9 mouse cellular contexts compared by ENCODE assay signal in genomic region chr3:69655001-69655400, GRCm38 (mm10). TPM values are rescaled to one million over a fixed set of nuclear protein-coding genes. Genes with fewer than 3 reads are reported as not detected.
DNase-seq lines count a peak whose midpoint lies in the region; ATAC-seq lines count a peak whose summit lies in the region.
"Had no signal": no experiment of that assay in that cellular context is flagged by ENCODE, and none has a peak within 500 bp of the region (broad histone marks: within the 10 kb centered on the region; RNA-seq: fewer than 3 reads in every experiment).

No protein-coding gene starts in this region.

- no peaks in the 10 kb centered on the region for H3K9me3 ChIP-seq in hindbrain, embryonic 13.5 days
- H3K9me3 ChIP-seq in hindbrain, embryonic 12.5 days (replicated peaks), result no peaks in the 10 kb centered on the region
- H3K9me3 ChIP-seq: megakaryocyte, embryonic 14.5 days had no signal

- peaks cover 18% of the 10 kb centered on the region for H3K4me1 ChIP-seq in brown adipose tissue, adult 24 weeks (ENCODE audit: control insufficient read depth, insufficient read depth, insufficient read length, low read length)
- no peaks in the 10 kb centered on the region for H3K4me1 ChIP-seq in hindbrain, embryonic 13.5 days (replicated peaks)
- H3K4me1 ChIP-seq in hindbrain, embryonic 12.5 days, result no peaks in the 10 kb centered on the region

- H3K27me3 ChIP-seq in hindbrain, embryonic 13.5 days, result no peaks in the 10 kb centered on the region
- no peaks in the 10 kb centered on the region for H3K27me3 ChIP-seq in hindbrain, embryonic 12.5 days
- H3K27me3 ChIP-seq: megakaryocyte, embryonic 14.5 days had no signal

- no peaks in the 10 kb centered on the region for H3K36me3 ChIP-seq in hindbrain, embryonic 13.5 days
- H3K36me3 ChIP-seq in hindbrain, embryonic 12.5 days, result no peaks in the 10 kb centered on the region

- H3K27ac ChIP-seq in brown adipose tissue, adult 24 weeks (replicated peaks; ENCODE audit: low read depth, low read length), result peak overlapping the region; percentile 80
- no peak overlapping the region for H3K27ac ChIP-seq in hindbrain, embryonic 13.5 days
- no peak overlapping the region for H3K27ac ChIP-seq in hindbrain, embryonic 12.5 days

- H3K4me3 ChIP-seq in brown adipose tissue, adult 24 weeks (ENCODE audit: insufficient read depth, low read depth, low read length), result peak overlapping the region; percentile 18; the same call in 1 of the 2 replicates
- no peak overlapping the region for H3K4me3 ChIP-seq in hindbrain, embryonic 13.5 days
- no peak overlapping the region for H3K4me3 ChIP-seq in hindbrain, embryonic 12.5 days

- WGBS in hindbrain, embryonic 13.5 days, result 45% methylated on average over 2 of the region's 2 CpGs
- WGBS in hindbrain, embryonic 12.5 days, result 25% methylated on average over 2 of the region's 2 CpGs

- H3K4me2 ChIP-seq in hindbrain, embryonic 13.5 days, result no peak overlapping the region
- H3K4me2 ChIP-seq in hindbrain, embryonic 12.5 days (replicated peaks), result no peak overlapping the region

- no peak overlapping the region for H3K9ac ChIP-seq in hindbrain, embryonic 13.5 days
- H3K9ac ChIP-seq in hindbrain, embryonic 12.5 days, result no peak overlapping the region

- ATAC-seq in hindbrain, embryonic 13.5 days (ENCODE audit: low FRiP score), result no peak
- no peak for ATAC-seq in hindbrain, embryonic 12.5 days (ENCODE audit: low FRiP score)

- DNase-seq in embryo, embryonic 10.5 days (ENCODE audit: low spot score), result peak; percentile 27
- DNase-seq in embryo, embryonic 10 days (ENCODE audit: low spot score), result no peak
- peak; percentile 29 for DNase-seq in kidney, postnatal 10 days
- peak; percentile 32 for DNase-seq in ovary, postnatal 14 days (ENCODE audit: low spot score)
- DNase-seq in layer of hippocampus, postnatal 14 days (ENCODE audit: low spot score in 2 of 2), result no peak

RNA-seq across cellular contexts. Expression of gene B3galnt1, which starts 56.2 kb away (rescaled TPM):
- 6.9 and 8.8 TPM in 2 replicates for polyA plus RNA-seq in brown adipose tissue, adult 24 weeks (2012; ENCODE audit: insufficient read depth, insufficient read length, missing spikeins)
- total RNA-seq in layer of hippocampus, postnatal 14 days (2021), result 10 to 100 TPM; 43.2 to 44.5 TPM
- polyA plus RNA-seq in hindbrain, embryonic 13.5 days (2015; fragmentation: Nextera tagmentation; extraction: Ambion mirVana), result 78.8 and 79.4 TPM in 2 replicates
- polyA plus RNA-seq in hindbrain, embryonic 12.5 days (2016; fragmentation: Nextera tagmentation; extraction: Ambion mirVana), result 51.0 and 53.7 TPM in 2 replicates

Comparison
In these comparisons a context has a peak if more than half of its experiments do, and no peak if none do; other contexts are left out.
1. DNase-seq: peak in embryo, embryonic 10.5 days (single experiment), kidney, postnatal 10 days (single experiment) and ovary, postnatal 14 days (single experiment); none in embryo, embryonic 10 days (single experiment) and layer of hippocampus, postnatal 14 days (0 of 2).